Mouse (Mus musculus) CH12.LX (cell line): ENCODE measurements around the gene Ddah2. TPM values are rescaled to one million over a fixed set of nuclear protein-coding genes. Genes with fewer than 3 reads are reported as not detected.
A peak's percentile ranks its signal among the peaks of the same experiment; 100 is the strongest.

Experiments used
- DNase-seq: peaks from one replicate; pipeline ENCODE4 v3.0.0-alpha.2; 2013; ENCODE audit errors: extremely low read depth
- H3K27ac ChIP-seq: 2 replicates; pipeline ENCODE4 v1.5.1; 2012; ENCODE audit warnings: low read depth, mild to moderate bottlenecking, control low read depth, moderate library complexity; ENCODE audit not compliant: insufficient read depth
- H3K27me3 ChIP-seq: replicated peaks from 2 replicates; pipeline ENCODE3; 2012; ENCODE audit warnings: inconsistent platforms
- H3K36me3 ChIP-seq, 2 experiments: replicated peaks in 1 of 2; 2 replicates each; pipeline versions ENCODE3 to v1.6.1; 2012; ENCODE audit warnings: inconsistent platforms in 1 of 2, low read length in 1 of 2, mild to moderate bottlenecking in 1 of 2, mixed read lengths in 1 of 2, moderate library complexity in 1 of 2; ENCODE audit not compliant: control insufficient read depth in 1 of 2, insufficient read depth in 1 of 2
- H3K4me1 ChIP-seq, 2 experiments: 2 replicates each; pipeline ENCODE4 v1.6.1; 2012; ENCODE audit warnings: inconsistent platforms in 1 of 2, moderate library complexity in 1 of 2; ENCODE audit not compliant: insufficient read depth in 2 of 2, control insufficient read depth in 1 of 2
- H3K4me2 ChIP-seq: 2 replicates; pipeline ENCODE4 v1.6.1; 2012; ENCODE audit warnings: low read depth, mild to moderate bottlenecking, control low read depth; ENCODE audit not compliant: poor library complexity, insufficient read depth, severe bottlenecking
- H3K4me3 ChIP-seq, 3 experiments: fragments of 150-350 bp in 1 of 3; sonication (generic) in 1 of 3; replicated peaks in 1 of 3; 2 replicates each; pipeline versions ENCODE3 to v1.5.1; 2011 to 2012; ENCODE audit warnings: low read depth in 2 of 3, low read length in 2 of 3, mild to moderate bottlenecking in 2 of 3, moderate library complexity in 2 of 3, control low read depth in 1 of 3, improper control_type of control experiment in 1 of 3, inconsistent platforms in 1 of 3, mixed read lengths in 1 of 3; ENCODE audit not compliant: poor library complexity in 1 of 3
- H3K79me2 ChIP-seq: replicated peaks from 2 replicates; pipeline ENCODE4 v1.6.1; 2012; ENCODE audit warnings: mild to moderate bottlenecking, moderate library complexity; ENCODE audit not compliant: control insufficient read depth, poor library complexity, insufficient read depth, severe bottlenecking; ENCODE audit errors: extremely low read depth
- H3K9ac ChIP-seq: 2 replicates; pipeline ENCODE4 v1.6.1; 2012; ENCODE audit warnings: low read depth, mild to moderate bottlenecking, control low read depth, moderate library complexity; ENCODE audit not compliant: insufficient read depth
- H3K9me3 ChIP-seq: replicated peaks from 2 replicates; pipeline ENCODE3; 2012; ENCODE audit warnings: low read length, inconsistent platforms, mixed read lengths
- BHLHE40 ChIP-seq: IDR thresholded peaks from 2 replicates; pipeline ENCODE4 v1.6.1; 2011; ENCODE audit warnings: mild to moderate bottlenecking, low read depth, low read length, improper control_type of control experiment
- CHD1 ChIP-seq: IDR thresholded peaks from 2 replicates; pipeline ENCODE4 v1.6.1; 2012; ENCODE audit warnings: low read depth, low read length, improper control_type of control experiment, inconsistent platforms
- CTCF ChIP-seq, 2 experiments: IDR thresholded peaks in 1 of 2; conservative IDR thresholded peaks in 1 of 2; 2 replicates each; pipeline ENCODE4 v1.5.1; 2011 to 2012; ENCODE audit warnings: low read depth in 2 of 2, low read length in 2 of 2, improper control_type of control experiment in 1 of 2, inconsistent platforms in 1 of 2, mild to moderate bottlenecking in 1 of 2, moderate library complexity in 1 of 2
- E2F4 ChIP-seq: IDR thresholded peaks from 2 replicates; pipeline ENCODE4 v1.6.1; 2011; ENCODE audit warnings: low read depth, low read length, improper control_type of control experiment; ENCODE audit not compliant: insufficient replicate concordance
- ELF1 ChIP-seq: IDR thresholded peaks from 2 replicates; pipeline ENCODE4 v1.6.1; 2014; ENCODE audit warnings: low read depth, mild to moderate bottlenecking, inconsistent platforms, low read length, improper control_type of control experiment
- EP300 ChIP-seq: IDR thresholded peaks from 2 replicates; pipeline ENCODE4 v1.6.1; 2011; ENCODE audit warnings: low read length, improper control_type of control experiment
- ETS1 ChIP-seq: conservative IDR thresholded peaks from 2 replicates; pipeline ENCODE4 v1.6.1; 2012; ENCODE audit warnings: low read depth, mild to moderate bottlenecking, inconsistent platforms, low read length, improper control_type of control experiment, moderate library complexity
- GABPA ChIP-seq: IDR thresholded peaks from 2 replicates; pipeline ENCODE4 v1.6.1; 2012; ENCODE audit warnings: low read depth, low read length, improper control_type of control experiment, inconsistent platforms; ENCODE audit not compliant: insufficient replicate concordance
- HCFC1 ChIP-seq: IDR thresholded peaks from 2 replicates; pipeline ENCODE4 v1.6.1; 2012; ENCODE audit warnings: low read depth, mild to moderate bottlenecking, inconsistent platforms, low read length, improper control_type of control experiment
- IRF4 ChIP-seq: IDR thresholded peaks from 2 replicates; pipeline ENCODE4 v1.6.1; 2014; ENCODE audit warnings: low read depth, mild to moderate bottlenecking, inconsistent platforms, low read length, improper control_type of control experiment
- JUND ChIP-seq: conservative IDR thresholded peaks from 2 replicates; pipeline ENCODE4 v1.6.1; 2011; ENCODE audit warnings: low read depth, low read length, improper control_type of control experiment
- KAT2A ChIP-seq: IDR thresholded peaks from 2 replicates; pipeline ENCODE4 v1.6.1; 2012; ENCODE audit warnings: low read length, improper control_type of control experiment, inconsistent platforms; ENCODE audit not compliant: insufficient replicate concordance
- MAFK ChIP-seq: IDR thresholded peaks from 2 replicates; pipeline ENCODE4 v1.6.1; 2011; ENCODE audit warnings: low read length, improper control_type of control experiment; ENCODE audit not compliant: insufficient replicate concordance
- MAX ChIP-seq: IDR thresholded peaks from 2 replicates; pipeline ENCODE4 v1.6.1; 2011; ENCODE audit warnings: low read length, improper control_type of control experiment
- MAZ ChIP-seq: IDR thresholded peaks from 2 replicates; pipeline ENCODE4 v1.6.1; 2012; ENCODE audit warnings: low read depth, mild to moderate bottlenecking, inconsistent platforms, low read length, improper control_type of control experiment, moderate library complexity
- MEF2A ChIP-seq: IDR thresholded peaks from 2 replicates; pipeline ENCODE4 v1.6.1; 2014; ENCODE audit warnings: low read depth, mild to moderate bottlenecking, inconsistent platforms, low read length, improper control_type of control experiment, borderline replicate concordance
- MXI1 ChIP-seq: IDR thresholded peaks from 2 replicates; pipeline ENCODE4 v1.6.1; 2011; ENCODE audit warnings: mild to moderate bottlenecking, low read depth, low read length, improper control_type of control experiment
- MYC ChIP-seq: IDR thresholded peaks from 2 replicates; pipeline ENCODE4 v1.6.1; 2011; ENCODE audit warnings: low read depth, mild to moderate bottlenecking, improper control_type of control experiment, low read length
- NELFE ChIP-seq: IDR thresholded peaks from 2 replicates; pipeline ENCODE4 v1.6.1; 2011; ENCODE audit warnings: low read depth, low read length, improper control_type of control experiment
- NRF1 ChIP-seq: IDR thresholded peaks from 2 replicates; pipeline ENCODE4 v1.6.1; 2014; ENCODE audit warnings: low read depth, mild to moderate bottlenecking, inconsistent platforms, low read length, improper control_type of control experiment, moderate library complexity
- PAX5 ChIP-seq: IDR thresholded peaks from 2 replicates; pipeline ENCODE4 v1.6.1; 2012; ENCODE audit warnings: low read length, inconsistent platforms, mixed read lengths
- POLR2A ChIP-seq: IDR thresholded peaks from 2 replicates; pipeline ENCODE4 v1.6.1; 2011; ENCODE audit warnings: low read depth, mild to moderate bottlenecking, improper control_type of control experiment, low read length
- RAD21 ChIP-seq: IDR thresholded peaks from 2 replicates; pipeline ENCODE4 v1.6.1; 2011; ENCODE audit warnings: low read depth, mild to moderate bottlenecking, low read length, improper control_type of control experiment, moderate library complexity
- SIN3A ChIP-seq: IDR thresholded peaks from 2 replicates; pipeline ENCODE4 v1.6.1; 2012; ENCODE audit warnings: low read length, improper control_type of control experiment, inconsistent platforms
- SMC3 ChIP-seq: IDR thresholded peaks from 2 replicates; pipeline ENCODE4 v1.6.1; 2011; ENCODE audit warnings: low read depth, low read length, improper control_type of control experiment
- TBP ChIP-seq: conservative IDR thresholded peaks from 2 replicates; pipeline ENCODE4 v1.6.1; 2011; ENCODE audit warnings: low read depth, low read length, improper control_type of control experiment
- TCF12 ChIP-seq: IDR thresholded peaks from 2 replicates; pipeline ENCODE4 v1.6.1; 2014; ENCODE audit warnings: low read depth, mild to moderate bottlenecking, inconsistent platforms, low read length, improper control_type of control experiment
- UBTF ChIP-seq: IDR thresholded peaks from 2 replicates; pipeline ENCODE4 v1.6.1; 2012; ENCODE audit warnings: low read depth, mild to moderate bottlenecking, inconsistent platforms, low read length, improper control_type of control experiment, moderate library complexity
- USF1 ChIP-seq: IDR thresholded peaks from 2 replicates; pipeline ENCODE4 v1.6.1; 2014; ENCODE audit warnings: low read depth, mild to moderate bottlenecking, inconsistent platforms, low read length, improper control_type of control experiment
- ZC3H11A ChIP-seq: IDR thresholded peaks from 2 replicates; pipeline ENCODE4 v1.6.1; 2012; ENCODE audit warnings: low read depth, mild to moderate bottlenecking, inconsistent platforms, low read length, improper control_type of control experiment
- ZKSCAN1 ChIP-seq: IDR thresholded peaks from 2 replicates; pipeline ENCODE4 v1.6.1; 2012; ENCODE audit warnings: low read depth, inconsistent platforms, low read length, improper control_type of control experiment, borderline replicate concordance
- ZMIZ1 ChIP-seq: IDR thresholded peaks from 2 replicates; pipeline ENCODE4 v1.6.1; 2012; ENCODE audit warnings: low read depth, mild to moderate bottlenecking, inconsistent platforms, low read length, improper control_type of control experiment
- ZNF384 ChIP-seq: IDR thresholded peaks from 2 replicates; pipeline ENCODE4 v1.6.1; 2012; ENCODE audit warnings: low read depth, low read length, improper control_type of control experiment, inconsistent platforms
- dilution Hi-C: fragments of 300-500 bp; cut with MboI; formaldehyde crosslinking; loops from 2 replicates; pipeline ENCODE4 v1.14.3; 2020; ENCODE audit warnings: low sequenced_read_pairs; ENCODE audit not compliant: extremely low pct_unique_long_range_greater_than_20kb, extremely low pct_ligation_motif_present
- in situ Hi-C: fragments of 300-500 bp; cut with MboI; formaldehyde crosslinking; loops from 3 replicates; pipeline ENCODE4 v1.14.3; 2019; ENCODE audit warnings: low sequenced_read_pairs, low pct_ligation_motif_present, low pct_unique_long_range_greater_than_20kb, mixed read lengths
- polyA plus RNA-seq: library from polyadenylated mRNA; unstranded; fragments of >175 nt; gene quantifications from 2 replicates; pipeline ENCODE4 v1.2.1, GENCODE M21; 2012; ENCODE audit warnings: low read depth; ENCODE audit not compliant: insufficient read length
- total RNA-seq, 2 experiments: library from RNA; depleted of rRNA; stranded (reverse); fragments of 300-350 nt in 1 of 2; fragments of >200 nt in 1 of 2; gene quantifications; 2 replicates each; pipeline ENCODE4 v1.2.3; 2012 to 2014

Gene Ddah2
- total and polyA plus RNA-seq, 3 experiments: 0.94 to 4.8 (median 3.4) TPM

DNA sequence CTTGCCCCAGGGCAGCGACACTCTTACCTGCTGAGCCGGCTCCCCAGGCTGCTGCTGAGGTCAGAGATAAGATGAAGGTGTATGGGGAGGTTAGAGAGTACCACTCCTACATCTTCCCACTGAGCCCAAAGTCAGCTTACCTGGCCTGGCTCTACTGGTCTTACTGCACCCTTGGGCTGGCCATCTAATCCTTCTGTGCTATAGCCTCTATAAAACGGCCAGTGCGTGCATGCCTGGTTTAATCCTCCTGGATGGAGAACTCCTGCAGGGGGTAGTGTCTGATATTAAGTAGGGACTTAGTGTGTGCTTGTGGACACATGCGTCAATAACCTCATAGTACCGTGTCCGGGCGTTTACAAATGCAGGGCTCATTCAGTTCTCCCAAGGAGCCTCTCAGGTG, 38.3 kb upstream of the Ddah2 start:
- TF ChIP-seq TBP: no peak
- no peak for TF ChIP-seq MXI1
- TF ChIP-seq ELF1: no peak
- TF ChIP-seq EP300: no peak
- TF ChIP-seq UBTF: no peak
- H3K4me3 ChIP-seq: no peak overlapping the region
- dilution Hi-C loops: no loop called here
- H3K36me3 ChIP-seq: peaks cover 11 to 70% of the 10 kb centered on the region in 2 experiments
- no peak overlapping the region for H3K9ac ChIP-seq
- no peaks in the 10 kb centered on the region for H3K79me2 ChIP-seq
- H3K9me3 ChIP-seq: no peaks in the 10 kb centered on the region
- no peak overlapping the region for H3K4me2 ChIP-seq
- in situ Hi-C loops: loop anchor here (5.0 to 10.0 kb wide), 2 partner anchors 47 to 94 kb away; partner anchors contain the start of genes Ly6g5b, Ly6g6c and Mpig6b
- H3K4me1 ChIP-seq: peaks cover 4 to 33% of the 10 kb centered on the region in 2 experiments
- no peaks in the 10 kb centered on the region for H3K27me3 ChIP-seq
- no peak for DNase-seq
- no peak overlapping the region for H3K27ac ChIP-seq

DNA sequence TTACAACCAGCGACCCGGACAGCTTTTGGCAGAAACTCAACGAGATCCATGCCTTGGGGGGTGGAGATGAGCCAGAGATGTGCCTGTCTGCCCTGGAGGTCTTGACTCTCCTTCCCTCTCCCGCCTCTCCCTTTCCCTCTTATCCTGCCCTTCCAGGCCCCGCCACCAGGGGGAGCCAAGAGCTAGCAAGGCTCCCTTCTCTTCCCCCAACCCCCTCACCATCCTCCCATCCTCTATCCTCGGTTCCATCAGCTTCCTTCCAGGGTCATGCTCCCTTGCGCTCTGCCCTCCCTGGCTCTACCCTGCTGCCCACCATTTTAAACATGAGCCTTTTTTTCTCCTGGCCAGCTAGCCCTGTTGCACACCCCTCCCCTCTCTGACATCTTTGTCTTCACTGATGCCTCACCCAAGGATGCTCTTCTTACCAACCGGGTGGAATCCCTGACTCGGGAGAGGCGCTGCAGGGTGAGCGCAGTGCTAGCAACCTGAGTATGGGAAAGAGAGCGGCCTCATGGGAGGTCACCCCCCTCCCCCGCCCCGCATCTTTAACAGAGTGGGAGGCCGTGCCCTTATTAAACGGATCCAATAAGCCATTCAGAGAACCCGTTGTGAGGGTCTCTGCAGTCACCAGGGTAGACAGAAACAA, 37.5 kb upstream of the Ddah2 start:
- H3K9ac ChIP-seq: 0 out of 2 replicates have a peak overlapping the region, but pooled peaks have one; percentile 14
- no peak overlapping the region for H3K4me3 ChIP-seq
- no peaks in the 10 kb centered on the region for H3K27me3 ChIP-seq
- no peaks in the 10 kb centered on the region; the same call in 1 of the 2 replicates for H3K79me2 ChIP-seq
- dilution Hi-C loops: no loop called here
- peaks cover 7 to 70% of the 10 kb centered on the region in 2 experiments for H3K36me3 ChIP-seq
- no peak overlapping the region for H3K27ac ChIP-seq
- peak; percentile 75 for DNase-seq
- in situ Hi-C loops: loop anchor here (5.0 to 10.0 kb wide), 2 partner anchors 46 to 94 kb away; partner anchors contain the start of genes Ly6g5b, Ly6g6c and Mpig6b
- H3K4me2 ChIP-seq: no peak overlapping the region
- peaks cover 9 to 38% of the 10 kb centered on the region in 2 experiments for H3K4me1 ChIP-seq
- H3K9me3 ChIP-seq: no peaks in the 10 kb centered on the region
- no peak for TF ChIP-seq MEF2A
- TF ChIP-seq MAFK: no peak
- TF ChIP-seq SIN3A: no peak
- no peak for TF ChIP-seq MXI1
- 0 out of 2 replicates have a peak, but pooled peaks have one; percentile 38 for TF ChIP-seq IRF4
- TF ChIP-seq TCF12: no peak
- TF ChIP-seq ZMIZ1: no peak
- TF ChIP-seq ETS1: no peak
- no peak for TF ChIP-seq NELFE
- no peak for TF ChIP-seq ZKSCAN1
- TF ChIP-seq USF1: no peak
- peak; percentile 98 for TF ChIP-seq SMC3
- no peak for TF ChIP-seq NRF1
- TF ChIP-seq POLR2A: no peak
- TF ChIP-seq MYC: no peak
- no peak for TF ChIP-seq BHLHE40
- TF ChIP-seq PAX5: no peak
- TF ChIP-seq GABPA: no peak
- TF ChIP-seq CTCF (conservative IDR thresholded peaks at IDR 0.05 in 1 of 2, IDR thresholded peaks at IDR 0.05 in 1 of 2; ENCODE audit: low read depth in 2 of 2, low read length in 2 of 2): peak; percentile 78 to 97
- no peak for TF ChIP-seq JUND
- TF ChIP-seq KAT2A: no peak
- no peak for TF ChIP-seq CHD1
- TF ChIP-seq ZC3H11A: peak; percentile 62
- TF ChIP-seq HCFC1: no peak
- TF ChIP-seq MAZ: no peak
- no peak for TF ChIP-seq MAX
- TF ChIP-seq E2F4: no peak
- TF ChIP-seq RAD21: peak; percentile 90
- no peak for TF ChIP-seq ZNF384
